Mouse (Mus musculus) CH12.LX (cell line): ENCODE results near the gene Chac1. TPM values are rescaled to one million over a fixed set of nuclear protein-coding genes. Genes with fewer than 3 reads are reported as not detected.

Source experiments
- DNase-seq: peaks from one replicate; pipeline ENCODE4 v3.0.0-alpha.2; 2013; ENCODE audit errors: extremely low read depth
- H3K27ac ChIP-seq: 2 replicates; pipeline ENCODE4 v1.5.1; 2012; ENCODE audit warnings: low read depth, mild to moderate bottlenecking, control low read depth, moderate library complexity; ENCODE audit not compliant: insufficient read depth
- H3K27me3 ChIP-seq: replicated peaks from 2 replicates; pipeline ENCODE3; 2012; ENCODE audit warnings: inconsistent platforms
- H3K36me3 ChIP-seq, 2 experiments: replicated peaks in 1 of 2; 2 replicates each; pipeline versions ENCODE3 to v1.6.1; 2012; ENCODE audit warnings: inconsistent platforms in 1 of 2, low read length in 1 of 2, mild to moderate bottlenecking in 1 of 2, mixed read lengths in 1 of 2, moderate library complexity in 1 of 2; ENCODE audit not compliant: control insufficient read depth in 1 of 2, insufficient read depth in 1 of 2
- H3K4me1 ChIP-seq, 2 experiments: 2 replicates each; pipeline ENCODE4 v1.6.1; 2012; ENCODE audit warnings: inconsistent platforms in 1 of 2, moderate library complexity in 1 of 2; ENCODE audit not compliant: insufficient read depth in 2 of 2, control insufficient read depth in 1 of 2
- H3K4me2 ChIP-seq: 2 replicates; pipeline ENCODE4 v1.6.1; 2012; ENCODE audit warnings: low read depth, mild to moderate bottlenecking, control low read depth; ENCODE audit not compliant: poor library complexity, insufficient read depth, severe bottlenecking
- H3K4me3 ChIP-seq, 3 experiments: fragments of 150-350 bp in 1 of 3; sonication (generic) in 1 of 3; replicated peaks in 1 of 3; 2 replicates each; pipeline versions ENCODE3 to v1.5.1; 2011 to 2012; ENCODE audit warnings: low read depth in 2 of 3, low read length in 2 of 3, mild to moderate bottlenecking in 2 of 3, moderate library complexity in 2 of 3, control low read depth in 1 of 3, improper control_type of control experiment in 1 of 3, inconsistent platforms in 1 of 3, mixed read lengths in 1 of 3; ENCODE audit not compliant: poor library complexity in 1 of 3
- H3K79me2 ChIP-seq: replicated peaks from 2 replicates; pipeline ENCODE4 v1.6.1; 2012; ENCODE audit warnings: mild to moderate bottlenecking, moderate library complexity; ENCODE audit not compliant: control insufficient read depth, poor library complexity, insufficient read depth, severe bottlenecking; ENCODE audit errors: extremely low read depth
- H3K9ac ChIP-seq: 2 replicates; pipeline ENCODE4 v1.6.1; 2012; ENCODE audit warnings: low read depth, mild to moderate bottlenecking, control low read depth, moderate library complexity; ENCODE audit not compliant: insufficient read depth
- H3K9me3 ChIP-seq: replicated peaks from 2 replicates; pipeline ENCODE3; 2012; ENCODE audit warnings: low read length, inconsistent platforms, mixed read lengths
- CHD2 ChIP-seq: IDR thresholded peaks from 2 replicates; pipeline ENCODE4 v1.6.1; 2011; ENCODE audit warnings: low read length, improper control_type of control experiment
- GABPA ChIP-seq: IDR thresholded peaks from 2 replicates; pipeline ENCODE4 v1.6.1; 2012; ENCODE audit warnings: low read depth, low read length, improper control_type of control experiment, inconsistent platforms; ENCODE audit not compliant: insufficient replicate concordance
- IRF4 ChIP-seq: IDR thresholded peaks from 2 replicates; pipeline ENCODE4 v1.6.1; 2014; ENCODE audit warnings: low read depth, mild to moderate bottlenecking, inconsistent platforms, low read length, improper control_type of control experiment
- JUN ChIP-seq: IDR thresholded peaks from 2 replicates; pipeline ENCODE4 v1.6.1; 2011; ENCODE audit warnings: low read depth, mild to moderate bottlenecking, low read length, improper control_type of control experiment, moderate library complexity; ENCODE audit not compliant: insufficient read depth
- MAFK ChIP-seq: IDR thresholded peaks from 2 replicates; pipeline ENCODE4 v1.6.1; 2011; ENCODE audit warnings: low read length, improper control_type of control experiment; ENCODE audit not compliant: insufficient replicate concordance
- MAX ChIP-seq: IDR thresholded peaks from 2 replicates; pipeline ENCODE4 v1.6.1; 2011; ENCODE audit warnings: low read length, improper control_type of control experiment
- MEF2A ChIP-seq: IDR thresholded peaks from 2 replicates; pipeline ENCODE4 v1.6.1; 2014; ENCODE audit warnings: low read depth, mild to moderate bottlenecking, inconsistent platforms, low read length, improper control_type of control experiment, borderline replicate concordance
- MXI1 ChIP-seq: IDR thresholded peaks from 2 replicates; pipeline ENCODE4 v1.6.1; 2011; ENCODE audit warnings: mild to moderate bottlenecking, low read depth, low read length, improper control_type of control experiment
- MYC ChIP-seq: IDR thresholded peaks from 2 replicates; pipeline ENCODE4 v1.6.1; 2011; ENCODE audit warnings: low read depth, mild to moderate bottlenecking, improper control_type of control experiment, low read length
- NRF1 ChIP-seq: IDR thresholded peaks from 2 replicates; pipeline ENCODE4 v1.6.1; 2014; ENCODE audit warnings: low read depth, mild to moderate bottlenecking, inconsistent platforms, low read length, improper control_type of control experiment, moderate library complexity
- RAD21 ChIP-seq: IDR thresholded peaks from 2 replicates; pipeline ENCODE4 v1.6.1; 2011; ENCODE audit warnings: low read depth, mild to moderate bottlenecking, low read length, improper control_type of control experiment, moderate library complexity
- SIN3A ChIP-seq: IDR thresholded peaks from 2 replicates; pipeline ENCODE4 v1.6.1; 2012; ENCODE audit warnings: low read length, improper control_type of control experiment, inconsistent platforms
- TCF12 ChIP-seq: IDR thresholded peaks from 2 replicates; pipeline ENCODE4 v1.6.1; 2014; ENCODE audit warnings: low read depth, mild to moderate bottlenecking, inconsistent platforms, low read length, improper control_type of control experiment
- ZNF384 ChIP-seq: IDR thresholded peaks from 2 replicates; pipeline ENCODE4 v1.6.1; 2012; ENCODE audit warnings: low read depth, low read length, improper control_type of control experiment, inconsistent platforms
- dilution Hi-C: fragments of 300-500 bp; cut with MboI; formaldehyde crosslinking; loops from 2 replicates; pipeline ENCODE4 v1.14.3; 2020; ENCODE audit warnings: low sequenced_read_pairs; ENCODE audit not compliant: extremely low pct_unique_long_range_greater_than_20kb, extremely low pct_ligation_motif_present
- in situ Hi-C: fragments of 300-500 bp; cut with MboI; formaldehyde crosslinking; loops from 3 replicates; pipeline ENCODE4 v1.14.3; 2019; ENCODE audit warnings: low sequenced_read_pairs, low pct_ligation_motif_present, low pct_unique_long_range_greater_than_20kb, mixed read lengths
- polyA plus RNA-seq: library from polyadenylated mRNA; unstranded; fragments of >175 nt; gene quantifications from 2 replicates; pipeline ENCODE4 v1.2.1, GENCODE M21; 2012; ENCODE audit warnings: low read depth; ENCODE audit not compliant: insufficient read length
- total RNA-seq, 2 experiments: library from RNA; depleted of rRNA; stranded (reverse); fragments of 300-350 nt in 1 of 2; fragments of >200 nt in 1 of 2; gene quantifications; 2 replicates each; pipeline ENCODE4 v1.2.3; 2012 to 2014

Gene Chac1
- total and polyA plus RNA-seq, 3 experiments = 33.4 to 95.6 (median 49.2) TPM

DNA sequence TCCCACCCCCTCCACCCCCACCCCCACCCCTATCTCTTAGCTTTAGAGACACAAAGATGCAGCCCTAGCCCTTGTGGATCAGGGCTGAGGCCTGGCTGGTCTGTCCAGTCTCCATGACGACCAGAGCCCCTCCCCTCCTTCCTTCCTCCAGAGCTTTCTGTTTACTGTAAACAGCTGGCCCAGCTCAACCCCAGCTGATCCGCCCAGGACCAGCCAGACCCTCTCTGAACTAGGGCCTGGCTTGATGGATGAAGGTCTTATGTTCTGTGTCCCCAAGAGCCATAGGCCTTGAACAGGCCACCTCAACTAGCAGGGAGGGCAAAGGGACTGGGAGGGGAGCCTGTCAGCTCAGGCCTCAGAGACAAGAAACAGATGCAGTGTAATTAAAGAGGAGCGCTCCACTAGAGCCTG lies 46.2 kb upstream of the Chac1 start:
- TF ChIP-seq IRF4 = no peak
- no peak for TF ChIP-seq TCF12
- no peak for TF ChIP-seq NRF1
- TF ChIP-seq GABPA = no peak
- no peak for TF ChIP-seq MXI1
- TF ChIP-seq, all 38 proteins: peak for 0
- Histone ChIP-seq H3K4me2 (no peak overlapping the region), H3K4me3 (no peak overlapping the region), H3K9me3 (no peaks in the 10 kb centered on the region), H3K79me2 (no peaks in the 10 kb centered on the region), H3K27ac (no peak overlapping the region), H3K9ac (no peak overlapping the region), H3K4me1 (peaks cover 17 to 52% of the 10 kb centered on the region in 2 experiments), H3K36me3 (peaks cover 0 to 5% of the 10 kb centered on the region in 2 experiments), H3K27me3 (no peaks in the 10 kb centered on the region)
- no peak for DNase-seq
- dilution Hi-C loops = no loop called here
- in situ Hi-C loops = no loop called here

DNA sequence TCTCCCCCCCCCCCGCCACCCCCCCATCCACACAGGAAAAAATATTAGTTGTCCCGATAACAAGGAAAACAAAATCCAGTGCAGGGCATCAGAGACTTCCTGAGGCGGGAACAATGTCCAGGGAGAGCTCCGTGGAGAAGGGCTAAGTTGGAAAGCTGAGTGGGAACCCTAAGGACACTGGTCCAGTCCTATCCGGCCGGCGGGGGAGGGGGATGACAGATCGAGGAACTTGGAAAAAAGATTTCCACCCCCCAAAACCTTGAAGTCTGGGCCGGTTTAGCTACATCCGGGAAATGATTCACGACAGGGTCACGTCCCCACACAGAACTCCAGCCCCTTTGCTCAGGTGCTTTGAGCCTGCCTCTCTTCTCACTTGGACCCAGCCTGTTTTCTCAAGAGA lies 39.5 kb upstream of the Chac1 start:
- no peak overlapping the region for H3K4me3 ChIP-seq
- H3K36me3 ChIP-seq = no peaks in the 10 kb centered on the region
- H3K9me3 ChIP-seq = peaks cover 7% of the 10 kb centered on the region
- no peak overlapping the region for H3K4me2 ChIP-seq
- in situ Hi-C loops (no loop called here), dilution Hi-C loops (no loop called here)
- H3K79me2 ChIP-seq = no peaks in the 10 kb centered on the region
- no peak overlapping the region for H3K27ac ChIP-seq
- peaks cover 4% of the 10 kb centered on the region for H3K27me3 ChIP-seq
- peaks cover 7 to 37% of the 10 kb centered on the region in 2 experiments; a peak in 3 of 4 replicates for H3K4me1 ChIP-seq
- H3K9ac ChIP-seq = no peak overlapping the region
- TF ChIP-seq SIN3A = no peak
- no peak for TF ChIP-seq JUN
- TF ChIP-seq CHD2 = no peak
- TF ChIP-seq ZNF384 = no peak
- TF ChIP-seq MEF2A = no peak
- TF ChIP-seq RAD21 = no peak
- no peak for TF ChIP-seq MAFK
- TF ChIP-seq MAX = no peak
- TF ChIP-seq MYC = no peak
- no peak for DNase-seq
